18 mouse cellular contexts compared by ENCODE assay signal in the genomic region with DNA sequence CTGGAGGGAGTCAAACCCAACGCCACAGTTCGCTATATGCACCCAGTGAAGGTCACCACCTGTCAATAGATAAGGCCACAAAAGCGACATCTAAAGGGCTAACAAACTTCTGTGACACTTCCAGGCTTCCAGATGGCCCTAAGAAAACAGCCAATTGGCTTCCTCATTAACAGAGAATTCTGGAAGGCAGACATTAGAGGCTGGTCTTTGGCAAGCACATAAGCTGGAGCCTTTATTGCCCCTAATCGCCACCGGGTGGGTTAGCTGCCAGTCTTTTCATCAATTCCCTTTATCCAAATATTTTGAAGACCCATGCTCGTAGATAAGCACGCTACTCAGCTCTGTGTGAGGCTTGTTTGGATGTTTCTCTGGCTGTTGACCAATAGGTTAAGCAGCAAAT. TPM values are rescaled to one million over a fixed set of nuclear protein-coding genes. Genes with fewer than 3 reads are reported as not detected.
"Had no signal": no experiment of that assay in that cellular context is flagged by ENCODE, and none has a peak within 500 bp of the region (broad histone marks: within the 10 kb centered on the region; RNA-seq: fewer than 3 reads in every experiment).

No protein-coding gene starts in this region.

- DNase-seq: lung, adult 2 months; lung, postnatal 14 days; lung, postnatal 36 days; right cerebral cortex, postnatal 14 days; thymus, adult 18-20 months; thymus, postnatal 14 days; thymus, postnatal 36 days had no signal

- H3K4me2 ChIP-seq: lung, embryonic 15.5 days; midbrain, embryonic 11.5 days; midbrain, embryonic 13.5 days; midbrain, embryonic 15.5 days; neural tube, embryonic 12.5 days had no signal

- ATAC-seq: lung, postnatal 0 days; midbrain, embryonic 13.5 days; midbrain, embryonic 15.5 days had no signal

- H3K9ac ChIP-seq: lung, embryonic 15.5 days; midbrain, embryonic 13.5 days; midbrain, embryonic 15.5 days; neural tube, embryonic 12.5 days had no signal

- H3K9me3 ChIP-seq: lung, embryonic 15.5 days; megakaryocyte, embryonic 14.5 days; midbrain, embryonic 13.5 days; midbrain, embryonic 15.5 days; neural tube, embryonic 12.5 days had no signal

- H3K4me3 ChIP-seq: lung, embryonic 15.5 days; megakaryocyte, embryonic 14.5 days; midbrain, embryonic 13.5 days; midbrain, embryonic 15.5 days; neural tube, embryonic 12.5 days had no signal

- H3K27ac ChIP-seq: lung, embryonic 15.5 days; macrophage; midbrain, embryonic 13.5 days; midbrain, embryonic 15.5 days; neural tube, embryonic 12.5 days had no signal

- H3K36me3 ChIP-seq: midbrain, embryonic 15.5 days had no signal

RNA-seq across cellular contexts. Expression of a gene that starts 1.7 kb away (rescaled TPM):
- total RNA-seq: megakaryocyte progenitor cell, adult 5-6 weeks; monocyte, adult 5-6 weeks had no signal
- polyA plus RNA-seq: liver, embryonic 16.5 days; lung, embryonic 15.5 days; lung, postnatal 0 days; macrophage had no signal
